Mouse (Mus musculus) c-Kit-negative CD71-positive TER-119-positive erythroid progenitor cells, embryonic 14.5 days (primary cell): ENCODE results near the gene Brpf1.
"Not testable (repeated sequence)": the region's sequence is repeated elsewhere in the genome, so short reads cannot be mapped to it uniquely, and the experiment has no call there.

Source experiments
- DNase-seq: peaks from one replicate; pipeline ENCODE4 v3.0.0-alpha.2; 2013; ENCODE audit warnings: low read depth, low spot score

The Brpf1 gene

DNA sequence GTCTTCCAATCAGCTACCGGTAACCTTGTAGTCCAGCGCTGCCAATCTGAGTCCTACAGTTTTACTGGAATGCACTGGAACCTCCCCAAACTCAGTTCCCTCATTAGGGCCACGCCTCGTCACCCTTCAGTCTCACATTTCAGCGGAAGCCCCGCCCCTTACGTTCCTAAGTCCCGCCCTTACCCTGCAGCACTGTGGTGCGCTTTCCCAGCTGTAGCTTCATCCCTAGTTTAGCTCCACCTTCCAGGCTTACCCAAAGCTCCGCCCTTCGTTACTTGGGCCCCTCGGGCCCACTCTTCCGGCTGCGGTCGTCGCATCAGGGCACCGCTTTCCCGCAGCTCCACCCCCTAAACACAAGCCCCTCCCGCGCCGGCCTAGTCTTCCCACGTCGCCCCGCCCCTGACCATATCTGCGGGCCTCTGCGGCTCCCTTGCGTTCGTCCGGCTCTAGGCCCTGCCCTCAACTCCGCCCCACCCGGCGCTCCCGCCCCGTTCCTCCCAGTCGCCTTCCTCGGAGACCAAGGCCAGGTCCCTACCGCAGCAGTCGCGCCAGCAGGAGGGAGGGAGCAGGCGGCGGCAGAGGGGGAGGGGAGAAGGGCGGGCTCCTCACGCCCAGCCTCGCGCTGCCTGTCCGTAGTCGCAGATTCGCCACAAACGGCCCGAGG is 483 bp upstream of the Brpf1 start:
- DNase-seq = peak; percentile 98

DNA sequence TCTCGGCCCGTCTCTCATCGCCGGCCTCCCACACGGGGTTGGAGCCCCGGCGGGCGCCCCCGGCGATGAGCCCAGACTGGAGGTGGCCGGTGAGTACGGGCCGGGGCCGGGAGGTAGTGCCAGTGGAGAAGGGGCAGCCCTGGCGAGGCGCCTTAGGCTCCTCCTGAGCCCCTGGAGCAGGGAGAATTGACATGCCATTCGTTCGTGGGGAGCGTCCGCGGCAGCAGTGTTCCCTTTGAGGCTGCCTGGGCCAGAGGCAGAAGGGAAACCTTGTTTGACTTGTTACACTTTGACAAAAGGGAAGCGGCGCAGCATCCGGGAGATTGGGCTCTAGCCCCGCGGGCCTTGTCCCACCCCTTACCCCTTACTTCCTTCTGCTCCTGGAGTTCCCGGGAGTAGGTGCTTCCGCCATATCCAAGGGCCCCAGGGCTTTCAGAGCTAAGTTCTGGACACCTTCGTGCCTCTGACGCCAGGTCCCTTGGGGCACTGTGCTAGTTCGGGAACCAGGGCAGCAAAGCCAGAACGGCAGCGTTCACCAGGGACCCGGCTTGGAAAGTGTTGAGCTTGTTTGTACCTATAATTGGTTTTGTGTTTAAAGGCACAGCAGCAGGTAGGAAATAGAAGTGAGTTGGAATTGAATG is 664 bp downstream of the Brpf1 start:
- DNase-seq = peak; percentile 36

DNA sequence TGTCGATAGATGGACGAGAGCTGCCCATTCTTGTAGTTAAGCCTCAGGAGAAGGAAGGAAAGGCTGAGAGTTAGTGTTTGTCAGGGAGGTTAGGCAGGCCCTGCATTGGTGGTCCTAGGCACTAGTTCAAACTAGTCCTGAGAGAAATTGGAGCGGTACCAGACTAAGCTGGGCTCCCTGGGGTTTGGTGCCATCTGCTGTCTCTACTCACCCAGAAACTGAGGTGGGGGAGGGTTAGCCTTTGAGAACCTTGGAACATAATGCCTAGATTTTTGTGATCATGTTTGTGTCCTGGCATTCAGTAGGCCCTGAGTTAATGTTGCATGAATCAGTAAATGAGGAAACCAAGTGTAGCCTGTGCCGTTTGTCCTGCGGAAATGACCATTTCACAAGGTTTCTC is 1.2 kb downstream of the Brpf1 start:
- peak; percentile 13 for DNase-seq

DNA sequence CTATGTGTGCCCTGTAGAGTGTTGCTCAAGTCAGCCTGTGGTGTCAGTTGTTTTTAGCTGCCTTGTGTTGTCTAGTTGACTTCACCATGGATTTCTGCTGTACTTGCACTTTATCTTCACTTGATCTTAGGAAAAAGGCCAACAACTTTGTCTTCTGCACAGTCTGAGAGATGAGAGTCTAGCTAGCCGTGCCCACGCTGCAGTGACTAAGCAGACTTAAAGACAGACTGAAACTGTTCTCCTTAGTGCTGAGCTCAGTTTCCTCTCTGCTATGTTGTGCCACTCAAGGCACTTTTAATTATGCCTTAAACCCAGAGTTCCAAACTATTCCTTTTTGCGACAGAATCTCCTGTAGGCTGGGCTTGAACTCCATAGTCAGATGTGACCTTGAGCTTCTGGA is 9.0 kb downstream of the Brpf1 start:
- no peak for DNase-seq

DNA sequence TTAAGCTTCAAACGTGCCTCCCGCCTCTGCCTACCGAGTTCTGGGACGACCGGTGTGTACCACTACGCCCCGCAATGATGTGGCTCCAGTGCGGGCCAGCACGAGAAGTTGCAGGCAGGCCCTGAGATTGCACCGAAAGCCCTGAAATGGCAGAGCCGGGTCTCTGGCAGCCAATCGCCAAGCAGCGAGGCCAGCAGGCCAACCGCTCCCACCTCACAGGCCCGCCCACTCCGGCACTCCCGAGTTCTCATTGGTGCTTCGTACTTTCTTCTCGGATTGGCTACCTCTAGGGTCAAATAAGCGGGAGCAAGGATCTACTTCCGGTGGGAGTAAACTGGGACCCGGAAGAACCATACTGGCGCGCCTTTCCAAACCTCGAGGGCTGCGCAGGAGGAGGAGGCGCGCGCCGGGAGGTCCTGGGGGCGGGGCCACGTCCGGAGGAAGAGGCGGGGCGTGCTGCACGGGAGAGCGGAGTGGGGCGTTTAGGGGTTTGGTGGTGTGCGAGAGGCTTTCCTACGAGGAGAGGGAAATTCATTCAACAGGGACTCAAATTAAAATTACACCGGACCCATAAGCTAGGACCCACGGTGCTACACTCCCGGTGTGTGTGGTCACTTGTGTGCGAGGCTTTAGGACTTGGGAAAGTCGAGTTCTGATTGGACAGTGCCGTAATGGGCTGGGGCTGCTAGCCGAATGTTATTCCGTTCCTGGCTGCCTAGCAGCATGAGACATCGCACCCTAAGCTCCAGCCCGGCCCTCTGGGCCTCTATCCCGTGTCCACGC is 19.8 kb downstream of the Brpf1 start, which contains the start of gene Ogg1:
Gene Ogg1 (plus strand): TSS at position 440 of the 783 bp plus-strand sequence.
- DNase-seq = peak; percentile 97

DNA sequence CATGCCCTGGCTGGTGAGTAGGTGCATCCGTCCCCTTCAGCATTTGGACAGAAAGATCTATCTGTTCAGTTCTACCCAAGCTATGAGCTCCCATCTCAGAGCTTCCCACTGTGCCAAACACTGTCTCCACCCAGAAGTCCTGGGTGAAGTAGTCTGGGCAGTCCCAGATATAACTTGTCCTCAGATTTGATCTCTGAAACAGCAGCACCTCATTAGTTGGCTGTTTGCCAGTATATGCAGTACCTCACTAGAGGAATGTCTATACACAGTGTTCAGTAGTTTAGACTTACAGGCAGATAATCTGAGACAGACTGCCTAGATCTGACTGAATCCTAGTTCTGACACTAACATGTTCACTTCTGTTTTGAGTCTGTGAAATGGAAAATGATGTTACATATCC is 22.5 kb downstream of the Brpf1 start:
- no peak for DNase-seq

DNA sequence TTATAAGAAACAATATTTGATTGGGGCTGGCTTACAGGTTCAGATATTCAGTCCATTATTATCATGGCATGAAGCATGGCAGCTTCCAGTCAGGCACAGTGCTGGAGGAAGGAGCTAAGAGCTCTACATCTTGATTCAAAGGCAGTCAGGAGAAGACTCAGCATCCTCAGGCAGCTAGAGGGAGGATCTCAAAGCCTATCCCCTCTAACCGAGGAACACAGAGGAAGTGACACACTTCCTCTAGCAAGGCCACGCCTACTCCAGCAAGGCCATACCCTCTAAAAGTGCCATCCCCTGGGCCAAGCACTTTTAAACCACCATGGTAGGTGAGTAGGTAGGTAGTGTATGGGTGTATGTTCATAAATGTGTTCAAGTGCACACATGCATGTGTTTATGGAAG is 23.6 kb downstream of the Brpf1 start:
- no peak for DNase-seq

DNA sequence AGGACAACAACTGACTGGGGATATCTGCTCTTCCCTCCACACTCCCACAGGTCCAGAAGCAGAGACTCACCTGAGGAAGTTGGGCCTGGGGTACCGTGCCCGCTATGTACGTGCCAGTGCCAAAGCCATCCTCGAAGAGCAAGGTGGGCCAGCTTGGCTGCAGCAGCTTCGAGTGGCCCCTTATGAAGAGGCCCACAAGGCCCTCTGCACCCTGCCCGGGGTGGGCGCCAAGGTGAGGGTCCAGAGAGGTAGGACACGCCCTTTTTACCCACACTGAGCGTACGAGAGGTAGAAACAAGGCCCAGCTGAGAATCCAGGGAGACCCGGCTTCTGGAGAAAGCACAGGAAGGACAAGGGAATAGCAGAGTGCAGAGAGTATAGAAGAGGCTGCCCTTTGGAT is 24.8 kb downstream of the Brpf1 start:
- DNase-seq = no peak

DNA sequence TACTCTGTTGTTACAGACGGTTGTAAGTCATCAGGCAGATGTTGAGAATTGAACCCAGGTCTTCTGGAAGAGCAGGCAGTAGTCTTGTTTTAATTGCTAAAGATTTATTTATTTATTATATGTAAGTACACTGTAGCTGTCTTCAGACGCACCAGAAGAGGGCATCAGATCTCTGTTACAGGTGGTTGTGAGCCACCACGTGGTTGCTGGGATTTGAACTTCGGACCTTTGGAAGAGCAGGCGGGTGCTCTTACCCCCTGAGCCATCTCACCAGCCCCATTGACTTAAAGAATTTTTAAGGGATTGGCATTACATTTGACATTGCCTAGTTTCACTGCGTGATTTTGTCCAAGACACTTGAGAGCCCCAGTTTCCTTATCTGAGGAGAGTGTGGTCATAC is 25.8 kb downstream of the Brpf1 start:
- not testable (repeated sequence) for DNase-seq

DNA sequence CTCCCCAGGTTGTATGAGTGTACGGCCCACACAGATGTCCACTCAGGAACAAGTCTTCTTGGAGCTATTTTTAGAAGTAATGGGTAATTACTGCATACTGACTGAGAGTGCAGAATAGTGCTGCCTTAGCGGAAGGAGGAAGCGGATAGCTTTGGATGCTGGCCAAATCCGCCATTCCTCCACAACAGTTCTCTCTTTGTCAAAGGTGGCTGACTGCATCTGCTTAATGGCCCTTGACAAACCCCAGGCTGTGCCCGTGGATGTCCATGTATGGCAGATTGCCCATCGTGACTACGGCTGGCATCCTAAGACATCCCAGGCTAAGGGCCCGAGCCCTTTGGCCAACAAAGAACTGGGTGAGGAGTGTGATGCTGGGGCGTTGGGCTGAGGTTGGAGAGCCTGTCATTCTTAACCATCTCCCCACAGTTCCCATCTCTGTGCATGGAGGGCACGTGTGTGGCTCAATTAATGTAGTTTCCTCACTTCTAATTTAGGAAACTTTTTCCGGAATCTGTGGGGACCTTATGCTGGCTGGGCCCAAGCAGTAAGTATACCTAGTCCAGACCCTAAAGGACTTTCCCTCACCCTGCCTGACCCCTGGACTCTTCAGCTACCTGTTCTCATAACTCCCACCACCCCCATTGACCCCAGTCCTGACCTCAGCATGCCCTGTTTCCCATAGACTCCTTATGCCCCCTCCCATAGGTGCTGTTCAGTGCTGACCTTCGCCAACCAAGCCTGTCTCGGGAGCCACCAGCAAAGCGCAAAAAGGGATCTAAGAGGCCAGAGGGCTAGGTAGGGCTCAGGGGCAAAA is 26.4 kb downstream of the Brpf1 start:
- no peak for DNase-seq

DNA sequence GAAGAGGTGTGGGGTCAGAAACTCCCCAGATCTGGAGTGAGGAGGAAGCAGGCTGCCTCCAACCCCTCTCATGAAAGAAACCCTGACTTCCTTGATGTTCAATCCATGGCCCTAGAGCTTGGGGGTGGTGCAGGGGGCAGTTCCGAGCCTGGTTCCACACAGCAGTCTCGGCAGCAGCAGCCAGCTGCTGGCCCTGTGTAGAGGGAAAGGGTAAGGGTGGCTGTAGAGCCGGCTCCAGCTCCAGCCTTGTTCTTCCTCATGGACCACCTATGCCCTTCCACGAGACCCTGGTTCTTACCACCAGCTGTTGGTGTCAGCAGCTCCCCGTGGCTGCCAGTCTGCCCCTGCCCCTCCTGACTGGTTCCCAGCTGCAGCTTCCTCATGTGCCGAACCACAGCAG is 27.3 kb downstream of the Brpf1 start:
- no peak for DNase-seq

DNA sequence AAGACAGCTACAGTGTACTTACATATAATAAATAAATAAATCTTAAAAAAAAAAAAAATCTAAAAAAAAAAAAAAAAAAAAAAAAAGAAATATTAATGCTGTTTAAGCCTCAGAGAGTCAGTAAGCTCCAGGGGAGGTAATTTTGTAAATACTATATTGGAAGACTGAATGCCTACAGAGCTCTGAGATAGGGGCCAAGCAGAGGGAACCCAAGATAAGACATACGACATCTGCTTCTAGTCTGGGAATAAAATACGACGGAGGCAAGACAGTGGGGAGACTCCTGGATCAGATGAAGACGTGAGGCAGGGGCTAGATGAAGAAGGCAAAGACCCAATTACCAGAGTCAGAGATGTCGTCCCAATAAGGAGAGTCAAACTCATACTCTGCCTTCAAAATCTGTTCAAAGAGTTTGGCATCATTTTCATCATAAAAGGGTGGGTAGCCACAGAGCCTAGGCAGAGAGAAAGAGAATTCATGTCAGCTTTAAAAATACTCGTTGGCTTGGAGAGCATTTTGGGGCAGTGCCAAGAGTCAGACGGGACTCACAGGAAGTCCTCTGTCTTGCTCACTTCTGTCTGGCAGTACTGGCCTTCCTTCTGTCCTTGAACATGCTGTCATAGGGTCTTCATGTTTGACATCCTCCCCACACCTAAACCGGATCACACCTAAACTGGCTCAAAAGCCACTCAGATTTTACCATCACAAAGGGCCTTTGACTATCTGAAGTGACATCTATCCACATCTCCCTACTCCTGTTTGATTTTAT is 30.1 kb downstream of the Brpf1 start:
- DNase-seq = no peak

DNA sequence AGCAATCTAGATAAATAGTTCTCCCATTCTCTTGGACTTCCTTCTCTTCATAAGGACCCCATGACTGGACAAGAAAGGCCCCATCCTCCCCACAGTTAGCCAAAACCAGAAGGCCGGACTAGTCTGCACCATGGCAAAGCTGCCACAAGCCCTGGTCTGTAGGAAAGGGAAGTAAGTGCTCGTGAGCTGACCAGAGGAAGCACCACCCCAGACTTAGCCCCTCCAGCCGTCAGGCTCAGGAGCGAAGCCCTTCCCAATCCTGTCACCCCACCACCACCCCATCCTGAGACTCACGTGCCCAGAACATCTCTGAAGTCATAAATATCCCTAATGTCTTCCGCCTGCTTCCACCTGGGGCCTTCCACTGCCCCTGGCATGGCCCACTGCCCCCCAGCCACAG is 34.6 kb downstream of the Brpf1 start:
- no peak for DNase-seq

DNA sequence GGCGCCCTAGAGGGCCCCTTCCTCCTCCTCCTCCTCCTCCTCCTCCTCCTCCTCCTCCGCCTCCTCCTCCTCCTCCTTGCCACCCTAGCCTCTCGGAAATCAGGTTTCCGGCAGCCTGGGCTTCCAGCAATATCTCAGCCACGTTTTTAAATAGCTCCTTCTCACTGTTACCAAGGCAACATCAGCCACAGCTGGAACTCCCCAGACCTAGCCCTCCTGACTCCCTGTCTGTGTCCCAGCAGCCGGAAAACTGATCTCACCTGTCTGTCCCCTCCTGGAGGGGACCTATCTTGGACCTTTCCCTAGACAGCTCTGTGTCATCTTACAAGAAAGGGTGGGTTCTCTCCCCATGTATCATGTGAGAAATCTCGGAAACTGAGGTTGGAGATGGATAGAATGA is 35.4 kb downstream of the Brpf1 start:
- no peak for DNase-seq

DNA sequence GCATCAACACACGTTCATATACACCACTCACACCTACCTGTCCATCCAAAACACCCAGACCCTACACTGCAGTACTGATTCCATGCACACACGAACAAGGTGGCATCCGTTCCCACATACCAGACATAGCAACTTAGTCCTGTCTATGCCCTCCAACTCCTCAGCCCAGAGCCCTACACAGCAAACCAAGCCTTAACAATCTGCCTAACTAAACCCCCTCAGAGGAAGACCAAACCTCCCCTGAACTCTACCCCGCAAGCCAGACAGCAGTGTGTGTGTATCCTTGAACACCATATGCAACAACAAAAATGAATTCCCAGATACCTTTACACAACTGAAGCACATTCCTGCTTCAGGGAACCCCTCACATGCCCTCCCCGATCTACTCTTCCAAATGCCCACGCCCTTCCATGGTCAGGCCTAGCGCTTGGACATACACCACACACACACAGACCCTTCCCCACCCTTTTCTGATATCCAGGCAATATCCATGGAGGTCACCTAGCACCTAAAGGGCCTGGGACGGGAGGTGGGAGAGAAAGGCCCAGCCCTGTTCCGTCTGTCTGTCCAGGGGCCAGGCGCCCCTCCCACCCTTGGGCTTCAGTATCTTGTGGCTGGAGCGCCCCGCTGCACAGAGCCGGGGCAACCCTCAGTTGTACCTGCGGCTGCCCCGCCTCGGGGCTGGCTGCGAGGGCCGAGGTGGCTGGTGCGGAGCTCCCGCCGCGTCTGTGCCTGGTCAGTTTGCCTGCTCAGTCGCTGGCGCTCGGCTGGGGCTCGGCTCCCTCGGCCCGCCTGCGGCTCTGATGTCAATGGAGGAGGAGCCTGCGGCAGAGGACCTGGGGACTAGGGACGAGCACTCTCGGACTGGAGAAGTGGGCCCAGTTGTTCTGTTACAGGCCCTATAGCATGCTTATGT is 36.5 kb downstream of the Brpf1 start, which contains the start of gene Camk1:
Gene Camk1 (minus strand): TSS at position 808 of the 916 bp plus-strand sequence.
- DNase-seq = no peak

DNA sequence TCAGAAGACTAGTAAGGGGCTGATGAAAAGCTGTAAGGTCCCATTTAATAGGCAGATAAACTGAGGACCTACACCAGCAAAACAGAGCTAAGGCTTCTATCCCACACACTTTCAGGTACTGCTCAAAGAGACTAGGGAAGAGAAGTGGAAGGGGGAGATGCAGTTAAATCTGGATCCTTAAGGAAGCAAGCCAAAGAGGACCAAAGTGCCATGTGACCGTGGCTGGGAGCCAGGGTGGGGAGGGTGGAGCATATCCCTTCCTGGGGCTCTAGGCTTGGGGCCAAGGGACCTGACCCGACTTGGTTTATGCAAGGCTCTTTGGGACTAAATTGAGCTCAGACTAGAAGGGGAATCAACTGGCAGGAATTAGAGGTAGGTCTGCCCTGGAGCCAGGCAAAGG is 37.4 kb downstream of the Brpf1 start:
- no peak for DNase-seq

DNA sequence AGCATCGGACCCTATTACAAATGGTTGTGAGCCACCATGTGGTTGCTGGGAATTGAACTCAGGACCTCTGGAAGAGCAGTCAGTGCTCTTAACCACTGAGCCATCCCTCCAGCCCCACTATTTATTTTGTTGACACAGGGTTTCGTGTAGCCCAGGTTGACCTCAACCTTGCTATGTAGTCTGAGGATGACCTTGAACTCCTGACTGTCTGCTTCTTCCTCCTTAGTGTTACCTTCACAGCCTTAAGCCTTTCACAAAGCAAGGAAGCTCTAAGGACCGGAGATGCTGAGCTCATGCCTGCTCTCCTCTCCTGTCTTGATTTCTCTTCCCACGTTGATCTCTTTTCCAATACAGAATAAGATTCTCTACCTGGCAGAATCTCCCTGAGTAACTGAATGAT is 40.0 kb downstream of the Brpf1 start:
- no peak for DNase-seq

DNA sequence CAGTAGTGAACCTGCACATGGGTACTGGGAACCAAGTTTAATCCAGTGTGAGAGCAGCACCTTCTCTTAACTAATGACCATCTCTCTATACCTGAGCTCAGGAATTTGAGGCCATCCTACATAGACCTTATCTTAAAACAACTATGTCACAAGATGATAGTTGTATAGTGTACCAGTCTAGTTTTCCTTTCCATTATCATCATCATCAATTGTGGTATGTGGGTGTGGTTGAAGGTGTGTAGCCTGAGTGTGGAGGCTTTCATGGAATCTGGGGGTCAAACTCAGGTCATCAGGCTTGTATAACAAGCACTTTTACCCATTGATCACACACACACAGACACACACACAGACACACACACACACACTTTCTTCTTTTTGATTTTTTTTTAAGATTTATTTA is 43.6 kb downstream of the Brpf1 start:
- no peak for DNase-seq

DNA sequence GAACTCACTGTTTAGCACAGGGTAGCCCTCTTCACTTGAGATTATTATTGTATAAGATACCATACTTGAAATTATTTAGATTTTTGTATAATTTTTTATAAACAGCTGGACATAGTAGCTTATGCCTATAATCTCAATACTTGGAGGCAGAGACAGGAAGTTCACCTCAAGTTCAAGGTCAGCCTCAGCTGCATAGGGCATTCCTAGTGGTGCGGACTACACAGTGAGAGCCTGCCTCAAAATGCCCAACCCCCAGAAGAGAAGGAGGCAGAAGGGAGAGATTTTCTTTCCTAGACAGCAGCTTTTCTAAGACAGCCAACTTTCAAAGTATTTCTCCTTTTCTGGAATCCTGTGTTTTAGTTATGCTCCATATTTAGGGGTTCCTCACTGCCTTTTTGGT is 44.2 kb downstream of the Brpf1 start:
- no peak for DNase-seq

DNA sequence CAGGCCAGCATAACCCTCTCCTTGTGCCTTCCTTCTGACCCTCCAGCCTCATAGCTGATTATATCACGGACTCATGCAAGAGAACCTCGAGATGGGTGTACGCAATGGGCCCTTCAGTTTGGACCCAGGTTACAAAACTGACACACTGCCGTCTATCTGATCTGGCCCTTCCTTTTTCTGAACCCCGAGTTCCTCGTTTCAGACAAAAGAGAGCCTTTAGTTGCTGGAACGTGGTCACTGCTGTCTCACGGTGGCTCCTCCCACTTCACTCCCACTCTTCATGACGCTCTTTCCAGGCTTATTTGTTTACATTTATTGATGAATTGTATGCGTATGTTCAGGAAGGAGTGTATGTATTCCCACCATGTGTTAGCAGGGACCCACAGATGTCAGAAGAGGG is 44.7 kb downstream of the Brpf1 start:
- no peak for DNase-seq
